Mouse (Mus musculus) C2C12 (cell line): ENCODE data around the gene Macc1.

Experiments
- CTCF ChIP-seq: IDR thresholded peaks from one replicate; pipeline ENCODE4 v1.5.1; 2011; ENCODE audit not compliant: control insufficient read depth, insufficient read depth, insufficient read length
- MAX ChIP-seq: IDR thresholded peaks from one replicate; pipeline ENCODE4 v1.6.1; 2011; ENCODE audit warnings: mild to moderate bottlenecking, control low read depth
- MYOG ChIP-seq: IDR thresholded peaks from one replicate; pipeline ENCODE4 v1.6.1; 2011; ENCODE audit not compliant: control insufficient read depth, insufficient read length; ENCODE audit errors: extremely low read depth
- USF1 ChIP-seq: IDR thresholded peaks from one replicate; pipeline ENCODE4 v1.6.1; 2011; ENCODE audit warnings: low read depth, mild to moderate bottlenecking, control low read depth, moderate library complexity

- TF ChIP-seq CTCF, result no peak
- TF ChIP-seq USF1, result no peak
- no peak for TF ChIP-seq MYOG
- TF ChIP-seq MAX, result no peak
Observed at GRCm38 (mm10) chr12:119410956-119411355, 96.9 kb downstream of the Macc1 start.
